Mouse (Mus musculus) neutrophil, adult 5-6 weeks (primary cell): ENCODE data around the gene Olfr1395. TPM values are rescaled to one million over a fixed set of nuclear protein-coding genes. Genes with fewer than 3 reads are reported as not detected.
"Not testable (repeated sequence)": the region's sequence is repeated elsewhere in the genome, so short reads cannot be mapped to it uniquely, and the experiment has no call there.

ENCODE experiments used
- ATAC-seq: fragments of 151-379, 151-347 bp; 2 replicates; pipeline ENCODE4 v1.8.0; 2017; ENCODE audit warnings: mild to moderate bottlenecking, moderate TSS enrichment; ENCODE audit not compliant: insufficient number of reproducible peaks, poor library complexity, low FRiP score, severe bottlenecking; ENCODE audit errors: extremely low read depth
- total RNA-seq: library from RNA; stranded (forward); fragments of 200-1000 nt; gene quantifications from 2 replicates; pipeline ENCODE4 v1.2.3, GENCODE M21; 2017

Olfr1395 gene
- total RNA-seq, 1 experiment from 2014 or later: not detected

- no peak for ATAC-seq
These were observed 15.0 kb downstream of the Olfr1395 start for GRCm38 (mm10) chr11:49156821-49157814.

- no peak for ATAC-seq
These were observed 27.0 kb downstream of the Olfr1395 start for GRCm38 (mm10) chr11:49168839-49169611.

- ATAC-seq: peak; percentile 73; the same call in 1 of the 2 replicates
These were observed 28.5 kb downstream of the Olfr1395 start for GRCm38 (mm10) chr11:49170576-49170975.

GRCm38 (mm10) chr11:49175345-49175744 is 33.3 kb downstream of the Olfr1395 start:
- ATAC-seq: no peak

GRCm38 (mm10) chr11:49176047-49176779 is 34.1 kb downstream of the Olfr1395 start:
- ATAC-seq: not testable (repeated sequence)

GRCm38 (mm10) chr11:49183172-49183571 is 41.1 kb downstream of the Olfr1395 start:
- no peak for ATAC-seq

GRCm38 (mm10) chr11:49186452-49186851 is 44.4 kb downstream of the Olfr1395 start:
- no peak for ATAC-seq

- no peak for ATAC-seq
These were observed 44.9 kb downstream of the Olfr1395 start, which contains the start of gene Btnl9 for GRCm38 (mm10) chr11:49186955-49187488. Gene Btnl9 (minus strand): TSS chr11:49187159.

GRCm38 (mm10) chr11:49187701-49188100 is 45.6 kb downstream of the Olfr1395 start:
- ATAC-seq: no peak

GRCm38 (mm10) chr11:49189737-49190136 is 47.7 kb downstream of the Olfr1395 start:
- ATAC-seq: peak; percentile 72; the same call in 1 of the 2 replicates

- no peak for ATAC-seq
These were observed 49.0 kb downstream of the Olfr1395 start for GRCm38 (mm10) chr11:49191083-49191482.

GRCm38 (mm10) chr11:49194771-49195170 is 52.7 kb downstream of the Olfr1395 start:
- not testable (repeated sequence) for ATAC-seq

GRCm38 (mm10) chr11:49195819-49196322 is 53.8 kb downstream of the Olfr1395 start:
- ATAC-seq: no peak

Other genes starting within 250 kb of the Olfr1395 start
- gene Gm5431, start 240.1 kb upstream of the Olfr1395 start, total RNA-seq: 3.7 and 4.3 TPM in 2 replicates
- gene Psme2b, start 196.1 kb upstream of the Olfr1395 start, total RNA-seq: 80.9 and 92.3 TPM in 2 replicates
- 0.74 and 0.81 TPM in 2 replicates for gene Olfr56, start 163.4 kb upstream of the Olfr1395 start, total RNA-seq
- gene 9930111J21Rik1, start 162.9 kb upstream of the Olfr1395 start, total RNA-seq: 94.0 and 96.4 TPM in 2 replicates
- 1.5 and 2.3 TPM in 2 replicates for gene Gm12185, start 150.0 kb upstream of the Olfr1395 start, total RNA-seq
- gene Tgtp1, start 148.1 kb upstream of the Olfr1395 start, total RNA-seq: 8.7 and 11.8 TPM in 2 replicates
- 335 and 370 TPM in 2 replicates for gene 9930111J21Rik2, start 91.0 kb upstream of the Olfr1395 start, total RNA-seq
- 76.6 and 92.3 TPM in 2 replicates for gene Tgtp2, start 78.1 kb upstream of the Olfr1395 start, total RNA-seq
- 36.2 and 38.1 TPM in 2 replicates for gene Ifi47, start 65.7 kb upstream of the Olfr1395 start, total RNA-seq
- not detected in 2 replicates for gene Olfr1396, start 27.4 kb upstream of the Olfr1395 start, total RNA-seq
- gene Olfr1394, start 12.1 kb downstream of the Olfr1395 start, total RNA-seq: not detected in 2 replicates
- 0.12 and 0.37 TPM in 2 replicates for gene Btnl9, start 44.9 kb downstream of the Olfr1395 start, total RNA-seq
- gene Zfp62, start 61.0 kb downstream of the Olfr1395 start, total RNA-seq: 91.8 and 106 TPM in 2 replicates
- gene Mgat1, start 101.9 kb downstream of the Olfr1395 start, total RNA-seq: 118 and 134 TPM in 2 replicates
- 0.23 and 0.98 TPM in 2 replicates for gene Olfr1393, start 136.0 kb downstream of the Olfr1395 start, total RNA-seq
- 0.49 and 0.58 TPM in 2 replicates for gene Olfr1392, start 143.0 kb downstream of the Olfr1395 start, total RNA-seq
- not detected in 2 replicates for gene Olfr10, start 162.5 kb downstream of the Olfr1395 start, total RNA-seq
- gene Olfr1391, start 180.5 kb downstream of the Olfr1395 start, total RNA-seq: not detected in 2 replicates
- not detected in 2 replicates for gene Olfr1390, start 192.9 kb downstream of the Olfr1395 start, total RNA-seq